Mouse (Mus musculus) 3T3-L1 (cell line): ENCODE data around the gene Clca3b.
A peak's percentile ranks its signal among the peaks of the same experiment; 100 is the strongest.
"Not testable (repeated sequence)": the region's sequence is repeated elsewhere in the genome, so short reads cannot be mapped to it uniquely, and the experiment has no call there.

Experiments
- DNase-seq: peaks from one replicate; pipeline ENCODE4 v3.0.0-alpha.2; 2015; ENCODE audit warnings: low read depth, low spot score

Clca3b gene

DNA sequence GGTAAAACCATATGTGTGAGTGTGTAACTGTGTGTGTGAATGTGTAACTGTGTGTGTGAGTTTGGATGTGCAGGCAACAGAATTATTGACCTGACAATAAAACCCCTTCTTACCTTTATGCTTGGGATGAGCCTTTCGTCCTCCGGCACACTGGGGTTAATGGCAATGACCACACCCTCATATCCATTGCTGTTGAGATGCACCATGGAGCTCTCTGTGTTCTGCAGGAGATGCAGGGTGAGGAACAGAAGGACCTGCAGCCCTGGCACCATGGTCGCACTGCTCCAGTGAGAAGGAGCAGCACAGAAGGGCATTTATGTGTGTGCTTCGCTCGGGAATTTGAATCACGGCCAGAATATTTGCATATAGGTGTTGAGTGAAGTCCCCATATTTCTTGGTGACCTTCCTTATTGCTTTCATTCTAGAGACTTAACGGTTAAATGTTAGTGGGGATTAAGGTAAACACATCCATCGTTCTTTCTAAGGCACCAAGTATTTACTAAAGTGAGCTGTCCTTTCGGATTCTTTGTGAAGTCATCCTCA, at the start of gene Clca3b:
Clca3b (minus strand) TSS at position 344 of the 543 bp plus-strand sequence.
- DNase-seq, result not testable (repeated sequence)

DNA sequence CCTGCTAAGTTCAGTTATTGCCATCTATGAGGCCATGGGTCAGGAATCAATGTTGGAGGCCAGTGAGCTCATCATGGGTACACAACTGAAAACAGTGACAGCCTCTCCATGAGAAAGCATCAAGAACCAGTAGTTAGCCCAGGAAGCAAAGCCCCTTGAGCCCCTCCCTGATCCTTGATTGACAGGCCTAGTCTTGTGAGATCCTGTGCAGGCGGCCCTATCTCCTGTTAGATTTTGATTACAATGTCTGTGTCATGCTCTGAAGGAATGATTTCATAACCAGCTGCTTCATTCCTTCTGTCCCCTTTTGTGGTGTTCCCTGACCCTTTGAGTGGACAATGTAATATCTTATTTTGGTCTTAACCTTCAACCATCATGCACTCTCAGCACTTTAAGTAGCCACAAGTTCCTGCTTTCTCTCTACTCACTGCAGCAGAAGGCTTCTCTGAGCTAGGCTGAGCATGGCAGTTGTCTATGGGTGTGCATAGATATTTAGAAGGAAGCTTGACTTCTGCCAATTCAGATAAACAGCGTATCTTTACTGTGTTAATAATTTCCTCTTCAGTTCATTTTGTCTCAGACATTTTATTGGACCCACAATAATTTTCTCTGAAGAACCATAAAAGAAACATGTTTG, 48.0 kb upstream of the Clca3b start:
- no peak for DNase-seq

DNA sequence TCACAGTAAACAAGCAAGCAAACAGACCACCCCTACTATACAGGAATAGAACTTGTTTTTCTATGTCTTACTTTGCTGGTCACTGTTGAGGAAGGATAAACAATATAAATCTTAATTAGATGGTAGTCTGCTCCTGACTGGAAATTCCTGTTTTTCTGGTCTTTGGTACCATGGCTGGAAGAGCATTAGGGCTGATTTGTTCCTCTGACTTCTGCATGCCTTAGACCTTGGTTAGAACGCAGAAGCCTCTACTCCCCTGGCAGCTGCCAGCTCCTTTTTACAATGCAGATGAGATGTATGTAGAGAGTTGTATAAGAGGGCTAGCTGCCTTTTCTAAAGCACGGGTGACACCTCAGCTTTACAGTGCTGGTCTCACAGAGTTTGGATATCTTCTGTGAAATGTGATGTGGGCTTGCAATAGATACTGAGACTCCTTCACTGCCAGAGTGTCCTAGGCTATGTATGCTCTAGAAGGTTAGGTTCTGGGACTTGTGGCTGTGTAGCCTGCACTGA, 41.1 kb upstream of the Clca3b start:
- DNase-seq, result no peak

DNA sequence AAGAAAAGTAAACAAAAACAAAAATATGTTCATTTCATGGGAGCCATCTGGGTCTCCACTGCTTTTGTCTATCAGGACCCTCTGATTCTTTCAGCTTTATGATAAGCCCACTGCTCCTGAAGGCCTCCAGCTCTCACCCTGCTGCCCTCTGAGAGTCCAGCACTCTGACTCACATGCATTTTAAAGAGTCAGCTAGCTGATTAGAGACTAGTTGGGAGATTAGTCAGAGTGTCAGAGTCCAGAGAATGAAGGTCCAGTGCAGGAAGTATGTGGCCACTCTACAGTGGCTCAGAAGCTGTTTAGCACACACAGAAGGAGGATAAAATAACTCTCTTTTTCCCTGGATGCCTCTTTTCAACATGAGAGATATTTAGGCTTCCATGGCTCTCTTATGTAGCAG, 37.8 kb upstream of the Clca3b start:
- DNase-seq, result peak; percentile 68

- DNase-seq, result peak; percentile 92
These were observed 22.9 kb upstream of the Clca3b start for GRCm38 (mm10) chr3:144872012-144872411.

- no peak for DNase-seq
These were observed 427 bp upstream of the Clca3b start for GRCm38 (mm10) chr3:144849584-144849983.

GRCm38 (mm10) chr3:144827257-144827656, 21.9 kb downstream of the Clca3b start:
- peak; percentile 23 for DNase-seq

DNA sequence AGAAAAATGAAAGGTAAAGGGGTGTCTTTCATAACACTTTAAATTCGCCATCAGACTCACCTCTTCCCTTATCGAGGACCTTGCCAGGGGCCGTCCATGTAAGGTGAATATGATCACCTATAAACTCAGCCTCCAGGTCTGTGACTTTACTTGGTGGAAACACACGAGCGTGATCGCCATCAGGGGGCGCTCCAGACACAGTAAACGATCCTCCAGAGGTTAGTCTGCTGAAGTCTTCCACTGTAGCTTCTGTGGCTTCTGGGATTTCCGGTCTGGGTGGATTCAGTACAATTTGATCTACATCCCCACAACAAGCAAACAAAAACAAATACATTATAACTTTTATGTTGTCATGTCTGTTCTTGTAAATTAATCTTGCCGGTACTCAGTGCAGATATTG, 24.0 kb downstream of the Clca3b start:
- peak; percentile 95 for DNase-seq

DNA sequence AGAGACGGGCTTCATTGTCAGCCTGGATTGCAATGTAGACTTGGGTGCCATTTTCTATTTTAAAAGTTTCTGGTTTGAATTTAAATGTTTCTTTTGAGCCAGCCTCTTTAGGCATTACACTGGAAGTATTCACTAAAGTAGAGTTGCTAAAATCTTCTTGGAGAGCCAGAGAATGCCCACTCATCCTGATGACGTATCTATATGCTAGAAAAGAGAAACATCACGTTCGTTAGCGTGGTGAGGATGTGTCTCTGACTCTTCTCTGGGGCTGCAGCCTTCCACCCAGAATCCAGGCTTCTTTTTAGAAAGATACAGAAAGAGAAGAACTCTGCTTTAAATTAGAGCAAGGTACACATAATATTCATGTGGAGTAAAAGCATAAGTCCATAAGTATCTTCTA, 25.8 kb downstream of the Clca3b start:
- no peak for DNase-seq

GRCm38 (mm10) chr3:144820632-144821031, 28.5 kb downstream of the Clca3b start:
- no peak for DNase-seq

GRCm38 (mm10) chr3:144819219-144819618, 29.9 kb downstream of the Clca3b start, which contains the start of gene Clca3a2:
TSS of gene Clca3a2 (minus strand) at chr3:144819494.
- DNase-seq, result not testable (repeated sequence)

DNA sequence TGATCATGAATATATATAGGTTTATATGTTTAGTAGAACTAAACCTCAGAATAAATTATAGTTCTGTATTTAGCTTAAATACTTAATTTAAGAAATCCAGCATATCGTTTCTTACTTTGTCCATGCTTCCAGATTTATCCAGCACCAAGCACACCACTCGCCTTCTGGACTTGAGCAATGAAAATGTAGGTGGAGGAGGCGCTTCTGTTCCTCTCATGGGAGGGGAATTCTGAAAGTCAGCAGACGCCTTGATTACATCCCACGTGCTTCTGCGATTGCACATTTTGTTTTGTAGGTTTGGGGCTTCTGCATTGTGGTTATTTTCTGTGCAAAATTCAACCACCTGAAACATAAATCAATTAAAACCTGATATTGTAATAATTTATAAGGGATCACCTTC, 35.8 kb downstream of the Clca3b start:
- not testable (repeated sequence) for DNase-seq

DNA sequence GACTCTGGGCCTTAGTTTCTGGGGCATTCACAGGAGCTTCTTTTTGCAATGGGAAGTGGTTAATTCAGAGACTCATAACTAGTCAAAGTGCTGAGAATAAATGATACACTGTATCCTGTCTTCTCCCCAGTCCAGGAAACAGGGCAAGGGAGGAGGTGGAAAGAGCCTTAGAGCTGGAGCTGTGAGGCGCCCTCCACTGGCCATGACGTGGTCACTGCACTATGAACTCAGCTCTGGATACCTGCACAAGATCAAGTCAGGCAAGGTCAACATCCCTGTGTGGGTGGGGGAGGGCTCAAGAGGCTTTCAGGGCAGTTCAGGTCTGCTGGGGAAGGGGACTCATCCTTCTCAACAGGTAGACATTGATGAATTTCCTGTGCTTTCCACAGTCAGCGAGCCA, 37.3 kb downstream of the Clca3b start:
- DNase-seq, result no peak

DNA sequence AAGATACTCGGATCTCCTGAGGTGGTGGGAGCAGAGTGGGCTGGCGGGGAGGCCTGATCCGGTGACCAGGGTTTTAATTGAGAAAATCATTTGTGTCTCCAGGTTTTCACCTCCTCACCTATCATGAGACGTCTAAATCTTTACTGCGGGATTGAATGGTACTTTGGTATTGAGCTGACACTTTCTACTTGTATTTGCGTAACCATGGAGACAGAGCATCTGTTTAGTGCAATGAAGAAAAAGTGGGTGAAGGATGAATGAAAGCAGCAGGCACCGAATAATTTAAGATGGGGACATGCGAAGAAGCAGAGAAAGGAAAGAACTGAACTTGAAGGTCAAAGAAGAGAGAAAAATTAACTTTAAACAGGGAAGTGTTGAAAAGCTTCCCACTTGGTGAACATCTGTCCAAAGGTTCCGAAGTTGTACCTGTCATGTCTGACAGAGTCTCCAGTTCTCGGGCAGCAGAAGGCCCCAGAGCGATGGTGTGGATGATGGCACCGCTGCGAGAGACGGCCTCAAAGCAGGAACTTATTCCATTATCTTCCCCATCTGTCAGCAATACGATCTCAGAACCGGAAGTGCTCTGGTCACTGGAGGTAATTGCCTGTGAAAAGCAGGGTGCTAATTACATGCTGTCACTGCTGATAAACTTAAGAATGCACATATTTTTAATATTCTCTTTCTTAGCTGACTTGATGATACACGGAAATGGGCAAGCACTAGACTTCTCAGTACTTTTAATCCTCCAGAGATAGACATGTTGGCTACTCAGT, 40.8 kb downstream of the Clca3b start:
- not testable (repeated sequence) for DNase-seq

DNA sequence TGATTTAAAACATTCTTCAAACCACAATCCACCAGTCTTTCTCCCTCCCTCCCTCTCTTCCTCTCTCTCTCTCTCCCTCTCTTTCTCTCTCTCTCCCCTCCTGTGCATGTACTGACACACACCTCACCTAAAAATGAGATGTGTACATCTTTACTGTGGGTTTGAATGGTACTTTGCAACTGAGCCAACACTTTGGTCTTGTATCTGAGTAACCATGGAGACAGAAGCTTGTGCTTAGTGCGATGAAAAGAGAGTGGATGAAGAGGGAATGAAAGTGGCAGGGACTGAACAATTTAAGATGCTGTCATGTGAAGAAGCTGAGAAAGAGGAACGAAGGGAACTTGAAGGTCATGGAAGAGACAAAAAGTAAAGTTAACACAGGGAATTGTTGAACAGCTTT, 42.5 kb downstream of the Clca3b start:
- not testable (repeated sequence) for DNase-seq

DNA sequence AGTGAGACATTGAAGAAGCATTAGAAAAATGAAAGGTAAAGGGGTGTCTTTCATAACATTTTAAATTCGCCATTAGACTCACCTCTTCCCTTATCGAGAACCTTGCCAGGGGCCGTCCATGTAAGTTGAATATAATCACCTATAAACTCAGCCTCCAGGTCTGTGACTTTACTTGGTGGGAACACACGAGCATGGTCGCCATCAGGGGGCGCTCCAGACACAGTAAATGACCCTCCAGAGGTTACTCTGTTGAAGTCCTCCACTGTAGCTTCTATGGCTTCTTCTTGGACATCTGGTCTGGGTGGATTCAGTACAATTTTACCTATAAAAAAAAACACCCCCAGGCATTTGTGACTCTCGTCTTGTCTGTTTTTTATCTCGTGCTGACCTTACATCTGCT, 47.3 kb downstream of the Clca3b start:
- DNase-seq, result peak; percentile 78

DNA sequence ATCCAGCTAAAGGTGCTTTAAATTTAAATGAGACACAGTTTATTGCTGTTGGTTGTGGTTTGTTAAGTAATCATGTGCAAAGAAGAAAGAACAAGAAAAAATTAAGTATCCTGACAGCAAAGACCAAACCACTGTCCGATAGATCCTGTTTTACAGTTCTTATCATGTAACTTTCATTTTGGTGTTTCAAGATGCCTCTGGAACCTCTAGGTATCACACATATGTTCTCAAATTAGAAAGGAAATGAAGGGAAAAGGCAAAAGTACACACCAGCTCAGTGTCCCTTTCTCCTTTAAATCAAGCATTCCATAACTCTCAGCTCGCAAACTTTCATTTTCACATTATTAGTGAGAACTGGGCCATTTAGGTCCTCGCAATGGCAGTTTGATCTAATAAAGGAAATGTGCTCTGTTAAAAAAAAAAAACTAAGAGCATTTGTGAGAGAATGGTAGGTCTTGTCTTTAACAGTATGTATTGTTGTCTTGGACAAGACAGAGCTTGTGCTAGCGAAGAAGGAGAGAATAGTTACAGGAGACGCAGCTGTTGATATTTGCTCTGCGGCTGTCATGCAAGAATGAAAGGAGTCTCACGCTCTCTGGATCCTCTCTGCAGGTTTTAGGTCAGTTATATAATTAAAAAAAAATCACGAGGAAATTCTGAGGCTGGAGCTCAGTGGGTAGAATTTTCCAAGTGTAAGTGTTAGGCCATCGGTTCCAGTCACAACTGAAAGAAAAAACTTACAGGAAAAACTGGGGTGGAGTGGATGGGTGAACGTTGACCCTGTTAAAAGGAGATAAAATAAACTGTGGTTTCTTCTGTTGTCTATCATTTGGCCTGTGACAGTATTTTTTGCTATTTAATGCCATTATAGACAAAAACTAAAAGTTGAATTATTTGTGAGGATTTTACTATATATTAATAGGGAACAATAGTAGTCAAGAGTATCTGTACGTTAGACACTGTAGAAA, 63.7 kb downstream of the Clca3b start:
- no peak for DNase-seq
